Mouse (Mus musculus): ENCODE data around the gene Kcnma1. TPM values are rescaled to one million over a fixed set of nuclear protein-coding genes. Genes with fewer than 3 reads are reported as not detected.

Gene Kcnma1
- total and polyA plus RNA-seq, 3 experiments: not detected

- no peaks in the 10 kb centered on the region for H3K4me1 ChIP-seq (ENCODE audit: control insufficient read depth in 1 of 2, insufficient read depth in 2 of 2, low read length in 2 of 2)
- H3K9ac ChIP-seq (ENCODE audit: control insufficient read depth, low read depth, low read length, poor library complexity, severe bottlenecking): no peak overlapping the region
- no peak for DNase-seq (ENCODE audit: low read depth, low spot score)
- no peaks in the 10 kb centered on the region for H3K36me3 ChIP-seq (ENCODE audit: control insufficient read depth in 1 of 2, insufficient read depth in 2 of 2, low read length in 2 of 2)
- no peak overlapping the region for H3K27ac ChIP-seq (ENCODE audit: control insufficient read depth, low read depth, low read length)
- no peak for TF ChIP-seq MYB (IDR thresholded peaks at IDR 0.05; ENCODE audit: low read depth, low read length)
- no peak for TF ChIP-seq TAL1 (IDR thresholded peaks at IDR 0.05; ENCODE audit: low read length)
- no peak for TF ChIP-seq NELFE (IDR thresholded peaks at IDR 0.05; ENCODE audit: low read depth, low read length)
- TF ChIP-seq EP300 (IDR thresholded peaks at IDR 0.05; ENCODE audit: low read depth in 1 of 2, low read length in 2 of 2): no peak
- no peak for TF ChIP-seq USF2 (IDR thresholded peaks at IDR 0.05; ENCODE audit: borderline replicate concordance in 1 of 2, insufficient read depth in 1 of 2, low read depth in 1 of 2, low read length in 2 of 2)
- TF ChIP-seq ZMIZ1 (IDR thresholded peaks at IDR 0.05; ENCODE audit: low read depth, low read length): no peak
- no peak for TF ChIP-seq TBP (IDR thresholded peaks at IDR 0.05; ENCODE audit: low read depth, low read length)
- H3K79me2 ChIP-seq (ENCODE audit: control insufficient read depth, insufficient read depth, low read length, poor library complexity): no peaks in the 10 kb centered on the region
- H3K4me3 ChIP-seq (ENCODE audit: control insufficient read depth in 1 of 2, insufficient read depth in 1 of 2, low read depth in 2 of 2, low read length in 2 of 2): no peak overlapping the region
- H3K27me3 ChIP-seq (ENCODE audit: control insufficient read depth in 1 of 2, insufficient read depth in 2 of 2, low read length in 2 of 2): no peaks in the 10 kb centered on the region
- no peaks in the 10 kb centered on the region for H3K9me3 ChIP-seq (replicated peaks; ENCODE audit: insufficient read depth, low read length)
These were observed 368.8 kb downstream of the Kcnma1 start for GRCm38 (mm10) chr14:23645361-23646063.

GRCm38 (mm10) chr14:23643162-23643561, 371.1 kb downstream of the Kcnma1 start:
- H3K4me3 ChIP-seq (ENCODE audit: control insufficient read depth in 1 of 2, insufficient read depth in 1 of 2, low read depth in 2 of 2, low read length in 2 of 2): no peak overlapping the region
- H3K36me3 ChIP-seq (ENCODE audit: control insufficient read depth in 1 of 2, insufficient read depth in 2 of 2, low read length in 2 of 2): no peaks in the 10 kb centered on the region
- no peak for DNase-seq (ENCODE audit: low read depth, low spot score)
- no peak overlapping the region for H3K9ac ChIP-seq (ENCODE audit: control insufficient read depth, low read depth, low read length, poor library complexity, severe bottlenecking)
- no peaks in the 10 kb centered on the region for H3K9me3 ChIP-seq (replicated peaks; ENCODE audit: insufficient read depth, low read length)
- H3K4me1 ChIP-seq (ENCODE audit: control insufficient read depth in 1 of 2, insufficient read depth in 2 of 2, low read length in 2 of 2): no peaks in the 10 kb centered on the region
- TF ChIP-seq MAX (IDR thresholded peaks at IDR 0.05; ENCODE audit: low read length) (no peak), TAL1 (IDR thresholded peaks at IDR 0.05; ENCODE audit: low read length) (no peak), ZMIZ1 (IDR thresholded peaks at IDR 0.05; ENCODE audit: low read depth, low read length) (no peak), TBP (IDR thresholded peaks at IDR 0.05; ENCODE audit: low read depth, low read length) (no peak), E2F4 (IDR thresholded peaks at IDR 0.05; ENCODE audit: borderline replicate concordance, low read depth, low read length) (no peak), MYB (IDR thresholded peaks at IDR 0.05; ENCODE audit: low read depth, low read length) (no peak), UBTF (IDR thresholded peaks at IDR 0.05; ENCODE audit: borderline replicate concordance, insufficient read depth, low read depth, low read length) (no peak), CHD2 (IDR thresholded peaks at IDR 0.05; ENCODE audit: low read length) (no peak), TCF12 (IDR thresholded peaks at IDR 0.05; ENCODE audit: low read depth, low read length) (no peak), RAD21 (IDR thresholded peaks at IDR 0.05; ENCODE audit: low read depth, low read length) (no peak), ETS1 (IDR thresholded peaks at IDR 0.05; ENCODE audit: low read depth, low read length) (no peak), BHLHE40 (IDR thresholded peaks at IDR 0.05; ENCODE audit: borderline replicate concordance, low read depth, low read length) (no peak)
- H3K79me2 ChIP-seq (ENCODE audit: control insufficient read depth, insufficient read depth, low read length, poor library complexity): no peaks in the 10 kb centered on the region
- H3K27ac ChIP-seq (ENCODE audit: control insufficient read depth, low read depth, low read length): no peak overlapping the region
- no peaks in the 10 kb centered on the region for H3K27me3 ChIP-seq (ENCODE audit: control insufficient read depth in 1 of 2, insufficient read depth in 2 of 2, low read length in 2 of 2)

Data from MEL (cell line).